Mouse (Mus musculus) adrenal gland, postnatal 14 days (tissue): ENCODE measurements around the gene C1qtnf1. TPM values are rescaled to one million over a fixed set of nuclear protein-coding genes. Genes with fewer than 3 reads are reported as not detected.

ENCODE experiments used
- DNase-seq: peaks from one replicate; pipeline ENCODE4 v3.0.0; 2021; ENCODE audit warnings: mixed read lengths
- total RNA-seq: library from RNA; stranded (reverse); gene quantifications from 2 replicates; pipeline ENCODE4 v1.2.3, GENCODE M21; 2021

Gene C1qtnf1
- total RNA-seq, 1 experiment from 2014 or later: 23.7 TPM

GRCm38 (mm10) chr11:118475496-118476083, 47.6 kb downstream of the C1qtnf1 start:
- DNase-seq: no peak

GRCm38 (mm10) chr11:118476396-118477373, 48.7 kb downstream of the C1qtnf1 start, which contains the start of gene Engase:
Engase (plus strand) TSS chr11:118476829.
- peak; percentile 98 for DNase-seq

- DNase-seq: peak; percentile 85
Measured at GRCm38 (mm10) chr11:118479776-118480175, 51.8 kb downstream of the C1qtnf1 start.

GRCm38 (mm10) chr11:118481231-118481630, 53.2 kb downstream of the C1qtnf1 start:
- no peak for DNase-seq

- DNase-seq: no peak
Measured at GRCm38 (mm10) chr11:118481751-118482150, 53.7 kb downstream of the C1qtnf1 start.

GRCm38 (mm10) chr11:118484169-118484568, 56.2 kb downstream of the C1qtnf1 start:
- DNase-seq: no peak

GRCm38 (mm10) chr11:118485338-118485737, 57.3 kb downstream of the C1qtnf1 start:
- no peak for DNase-seq

- no peak for DNase-seq
Measured at GRCm38 (mm10) chr11:118485780-118486179, 57.8 kb downstream of the C1qtnf1 start.

GRCm38 (mm10) chr11:118486281-118486680, 58.3 kb downstream of the C1qtnf1 start:
- no peak for DNase-seq

- peak; percentile 50 for DNase-seq
Measured at GRCm38 (mm10) chr11:118486881-118487772, 59.1 kb downstream of the C1qtnf1 start.

GRCm38 (mm10) chr11:118488191-118488906, 60.3 kb downstream of the C1qtnf1 start:
- no peak for DNase-seq

GRCm38 (mm10) chr11:118488907-118489270, 60.9 kb downstream of the C1qtnf1 start:
- no peak for DNase-seq

GRCm38 (mm10) chr11:118490566-118491218, 62.7 kb downstream of the C1qtnf1 start:
- DNase-seq: peak; percentile 92

GRCm38 (mm10) chr11:118491230-118491629, 63.2 kb downstream of the C1qtnf1 start:
- DNase-seq: no peak

- DNase-seq: no peak
Measured at GRCm38 (mm10) chr11:118493458-118493857, 65.5 kb downstream of the C1qtnf1 start.

- no peak for DNase-seq
Measured at GRCm38 (mm10) chr11:118494001-118494737, 66.2 kb downstream of the C1qtnf1 start.

GRCm38 (mm10) chr11:118495065-118495464, 67.1 kb downstream of the C1qtnf1 start:
- no peak for DNase-seq

GRCm38 (mm10) chr11:118496066-118496689, 68.2 kb downstream of the C1qtnf1 start:
- DNase-seq: no peak
